Mouse (Mus musculus): ENCODE measurements around the gene Ociad1. TPM values are rescaled to one million over a fixed set of nuclear protein-coding genes. Genes with fewer than 3 reads are reported as not detected.
A peak's percentile ranks its signal among the peaks of the same experiment; 100 is the strongest.

Gene Ociad1
- polyA plus RNA-seq, 1 experiment from 2014 or later, result 196 TPM

DNA sequence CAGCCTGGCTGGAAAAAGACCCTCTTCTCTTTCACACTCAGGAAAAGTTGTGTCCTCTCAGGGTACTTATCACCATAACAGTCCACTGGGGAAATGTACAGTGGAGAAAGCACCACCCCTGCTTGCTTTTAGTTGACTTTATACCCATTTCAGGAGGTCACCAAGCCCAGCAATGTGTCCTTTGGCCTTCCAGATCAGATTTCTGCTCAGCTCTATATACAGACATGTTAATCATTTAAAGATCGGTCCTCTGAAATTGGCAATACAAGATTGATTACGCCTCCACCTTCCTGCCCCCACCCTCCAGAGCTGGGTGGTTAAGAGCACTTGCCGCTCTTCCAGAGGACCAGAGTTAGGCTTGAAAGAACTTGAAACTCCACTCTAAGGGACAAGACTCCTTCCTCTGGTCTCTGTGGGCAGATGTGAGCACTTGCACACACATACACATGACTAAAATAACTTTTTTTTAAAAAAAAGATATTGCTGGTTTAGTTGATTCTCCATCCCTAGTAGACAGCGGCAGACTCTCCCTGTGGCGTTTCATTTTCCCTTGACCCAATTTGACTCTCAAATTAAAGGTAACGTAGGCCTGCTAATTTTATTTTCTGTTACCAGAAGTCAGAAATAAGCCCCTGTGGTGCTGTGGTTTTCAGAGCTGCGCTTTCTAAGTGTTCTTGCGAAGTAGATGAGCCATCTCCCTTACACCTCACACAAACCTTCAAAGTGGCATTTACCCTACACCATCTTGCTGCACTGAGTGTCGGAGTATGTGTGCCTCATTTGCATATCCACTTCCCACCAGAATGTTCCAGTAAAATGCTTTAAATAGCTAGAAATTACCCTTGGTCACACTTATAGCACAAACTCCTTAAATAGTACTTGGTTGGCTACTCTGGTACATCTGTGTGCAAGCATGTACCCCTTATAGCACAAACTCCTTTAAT lies 47.5 kb downstream of the Ociad1 start:
- 93% methylated on average over 9 of the region's 9 CpGs for WGBS
- no peak overlapping the region for H3K27ac ChIP-seq (ENCODE audit: low read depth, low read length)
- H3K9me3 ChIP-seq (replicated peaks; ENCODE audit: control insufficient read depth, low read length), result no peaks in the 10 kb centered on the region
- DNase-seq (ENCODE audit: low spot score) (no peak), ATAC-seq (no peak)
- no peak overlapping the region for H3K9ac ChIP-seq (ENCODE audit: low read length)
- H3K4me3 ChIP-seq (ENCODE audit: low read depth, low read length), result no peak overlapping the region
- no peaks in the 10 kb centered on the region for H3K27me3 ChIP-seq (replicated peaks; ENCODE audit: control insufficient read depth, insufficient read depth, low read length)
- H3K36me3 ChIP-seq (ENCODE audit: control insufficient read depth, insufficient read depth, low read length), result no peaks in the 10 kb centered on the region
- H3K4me1 ChIP-seq (ENCODE audit: control insufficient read depth, insufficient read depth, low read length), result 0 out of 2 replicates have a peak, but pooled peaks cover 2% of the 10 kb centered on the region
- H3K4me2 ChIP-seq (ENCODE audit: low read length), result no peak overlapping the region

GRCm38 (mm10) chr5:73340723-73341235 lies 48.2 kb downstream of the Ociad1 start, which contains the start of gene Ociad2:
Gene Ociad2, minus strand, starts transcription at chr5:73341028.
- DNase-seq (ENCODE audit: low spot score) (no peak), ATAC-seq (no peak)
- Histone ChIP-seq H3K27ac (ENCODE audit: low read depth, low read length) (no peak within 1 kb of the TSS), H3K36me3 (ENCODE audit: control insufficient read depth, insufficient read depth, low read length) (no peaks in the 10 kb centered on the region), H3K27me3 (replicated peaks; ENCODE audit: control insufficient read depth, insufficient read depth, low read length) (no peaks in the 10 kb centered on the region), H3K4me1 (ENCODE audit: control insufficient read depth, insufficient read depth, low read length) (0 out of 2 replicates have a peak, but pooled peaks cover 2% of the 10 kb centered on the region), H3K4me3 (ENCODE audit: low read depth, low read length) (no peak within 1 kb of the TSS), H3K4me2 (ENCODE audit: low read length) (no peak within 1 kb of the TSS), H3K9me3 (replicated peaks; ENCODE audit: control insufficient read depth, low read length) (no peaks in the 10 kb centered on the region), H3K9ac (ENCODE audit: low read length) (no peak within 1 kb of the TSS)
- 80% methylated on average over 8 of the region's 8 CpGs for WGBS

DNA sequence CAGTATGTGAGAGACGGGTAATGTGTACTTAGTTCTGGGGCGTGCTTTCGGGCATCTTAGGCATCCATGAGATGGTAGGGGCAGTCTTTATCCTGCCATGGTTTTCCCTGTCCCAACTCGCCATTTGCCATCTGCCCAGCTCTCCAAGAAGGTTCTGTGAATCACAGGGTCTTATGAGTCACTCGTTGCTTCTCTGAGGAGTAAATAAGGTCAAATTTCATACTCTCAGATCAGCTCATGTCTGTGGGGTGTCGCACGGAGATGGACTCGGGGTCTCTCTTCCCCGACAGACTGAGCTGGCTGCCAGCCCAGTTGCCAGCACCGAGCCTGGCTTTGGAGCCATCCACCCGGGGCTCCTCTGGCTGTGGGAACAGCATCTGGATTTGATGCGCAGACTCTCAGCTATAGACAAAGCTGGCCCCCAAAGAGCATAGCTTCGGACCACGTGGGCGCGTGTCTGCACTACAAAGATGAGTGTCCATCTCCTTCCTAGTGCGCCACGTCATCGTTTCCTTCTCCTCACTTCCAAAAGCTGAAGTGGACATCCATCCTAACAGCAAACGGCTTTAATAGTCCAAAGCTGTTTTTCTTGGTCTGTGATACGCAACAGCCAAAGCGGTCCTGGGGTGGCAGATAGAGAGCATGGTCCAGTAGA lies 50.2 kb downstream of the Ociad1 start:
- H3K27me3 ChIP-seq (replicated peaks; ENCODE audit: control insufficient read depth, insufficient read depth, low read length), result no peaks in the 10 kb centered on the region
- H3K36me3 ChIP-seq (ENCODE audit: control insufficient read depth, insufficient read depth, low read length), result no peaks in the 10 kb centered on the region
- H3K27ac ChIP-seq (ENCODE audit: low read depth, low read length), result no peak overlapping the region
- H3K4me2 ChIP-seq (ENCODE audit: low read length), result no peak overlapping the region
- H3K4me1 ChIP-seq (ENCODE audit: control insufficient read depth, insufficient read depth, low read length), result 0 out of 2 replicates have a peak, but pooled peaks cover under 1% of the 10 kb centered on the region
- no peak overlapping the region for H3K9ac ChIP-seq (ENCODE audit: low read length)
- ATAC-seq (no peak), DNase-seq (ENCODE audit: low spot score) (no peak)
- H3K9me3 ChIP-seq (replicated peaks; ENCODE audit: control insufficient read depth, low read length), result no peaks in the 10 kb centered on the region
- H3K4me3 ChIP-seq (ENCODE audit: low read depth, low read length), result no peak overlapping the region
- WGBS, result 89% methylated on average over 22 of the region's 22 CpGs

- WGBS, result 70% methylated on average over 10 of the region's 10 CpGs
- no peak for ATAC-seq
- Histone ChIP-seq H3K4me2 (ENCODE audit: low read length) (no peak overlapping the region), H3K4me1 (ENCODE audit: control insufficient read depth, insufficient read depth, low read length) (no peaks in the 10 kb centered on the region), H3K9me3 (replicated peaks; ENCODE audit: control insufficient read depth, low read length) (no peaks in the 10 kb centered on the region), H3K27ac (ENCODE audit: low read depth, low read length) (no peak overlapping the region), H3K9ac (ENCODE audit: low read length) (no peak overlapping the region), H3K36me3 (ENCODE audit: control insufficient read depth, insufficient read depth, low read length) (no peaks in the 10 kb centered on the region), H3K4me3 (ENCODE audit: low read depth, low read length) (no peak overlapping the region), H3K27me3 (replicated peaks; ENCODE audit: control insufficient read depth, insufficient read depth, low read length) (no peaks in the 10 kb centered on the region)
- peak; percentile 26 for DNase-seq (ENCODE audit: low spot score)
Observed at GRCm38 (mm10) chr5:73344310-73344709, 51.7 kb downstream of the Ociad1 start.

- 93% methylated on average over 4 of the region's 4 CpGs for WGBS
- Histone ChIP-seq H3K27me3 (replicated peaks; ENCODE audit: control insufficient read depth, insufficient read depth, low read length) (no peaks in the 10 kb centered on the region), H3K9me3 (replicated peaks; ENCODE audit: control insufficient read depth, low read length) (no peaks in the 10 kb centered on the region), H3K4me3 (ENCODE audit: low read depth, low read length) (no peak overlapping the region), H3K27ac (ENCODE audit: low read depth, low read length) (no peak overlapping the region), H3K4me2 (ENCODE audit: low read length) (no peak overlapping the region), H3K4me1 (ENCODE audit: control insufficient read depth, insufficient read depth, low read length) (no peaks in the 10 kb centered on the region), H3K9ac (ENCODE audit: low read length) (no peak overlapping the region), H3K36me3 (ENCODE audit: control insufficient read depth, insufficient read depth, low read length) (no peaks in the 10 kb centered on the region)
- ATAC-seq (no peak), DNase-seq (ENCODE audit: low spot score) (no peak)
Observed at GRCm38 (mm10) chr5:73345254-73345653, 52.7 kb downstream of the Ociad1 start.

DNA sequence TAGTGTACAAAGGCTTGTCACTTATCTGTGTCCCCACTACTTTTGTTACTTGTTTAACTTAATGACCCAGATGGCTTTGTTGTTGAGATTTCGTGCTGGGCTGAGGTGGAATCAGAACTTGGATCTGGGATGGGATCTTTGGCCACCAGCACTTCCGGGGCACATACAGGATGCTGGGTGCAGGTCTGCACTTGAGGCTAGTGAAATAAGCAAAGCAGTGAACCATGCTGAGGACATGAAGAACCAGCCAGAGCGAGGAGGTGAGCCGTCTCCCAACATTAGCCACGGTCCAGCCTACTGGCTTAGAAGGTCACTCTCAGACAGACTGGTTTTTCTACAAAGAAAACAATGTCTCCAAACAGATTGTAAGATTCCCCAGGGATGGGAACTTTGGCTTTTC lies 56.9 kb downstream of the Ociad1 start:
- Histone ChIP-seq H3K27ac (ENCODE audit: low read depth, low read length) (no peak overlapping the region), H3K9ac (ENCODE audit: low read length) (no peak overlapping the region), H3K27me3 (replicated peaks; ENCODE audit: control insufficient read depth, insufficient read depth, low read length) (no peaks in the 10 kb centered on the region), H3K9me3 (replicated peaks; ENCODE audit: control insufficient read depth, low read length) (no peaks in the 10 kb centered on the region), H3K4me1 (ENCODE audit: control insufficient read depth, insufficient read depth, low read length) (no peaks in the 10 kb centered on the region), H3K4me2 (ENCODE audit: low read length) (no peak overlapping the region), H3K36me3 (ENCODE audit: control insufficient read depth, insufficient read depth, low read length) (no peaks in the 10 kb centered on the region), H3K4me3 (ENCODE audit: low read depth, low read length) (no peak overlapping the region)
- 65% methylated on average over 5 of the region's 5 CpGs for WGBS
- ATAC-seq (no peak), DNase-seq (ENCODE audit: low spot score) (no peak)

DNA sequence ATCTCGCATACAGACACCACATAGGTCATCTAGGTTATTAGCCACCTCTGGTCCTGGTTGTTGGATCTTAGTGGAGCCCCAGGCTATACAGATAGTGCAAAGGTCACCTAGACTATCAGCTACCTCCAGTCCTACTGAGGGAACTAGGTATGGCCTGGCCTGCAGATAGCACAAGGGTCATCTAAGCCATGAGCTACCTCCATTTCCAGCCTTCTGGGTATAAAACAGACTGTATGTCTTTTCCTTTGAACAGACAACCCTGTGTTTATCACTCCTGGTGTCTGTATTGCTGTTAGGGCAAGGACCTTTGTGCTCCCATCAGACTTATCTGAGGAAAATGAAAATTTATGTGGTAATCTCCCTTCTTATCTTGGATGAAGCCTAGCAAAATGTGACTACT lies 59.2 kb downstream of the Ociad1 start:
- 95% methylated on average over 1 of the region's 1 CpGs for WGBS

GRCm38 (mm10) chr5:73353519-73353918 lies 60.9 kb downstream of the Ociad1 start:
- no peaks in the 10 kb centered on the region for H3K9me3 ChIP-seq (replicated peaks; ENCODE audit: control insufficient read depth, low read length)
- H3K36me3 ChIP-seq (ENCODE audit: control insufficient read depth, insufficient read depth, low read length), result no peaks in the 10 kb centered on the region
- no peaks in the 10 kb centered on the region for H3K27me3 ChIP-seq (replicated peaks; ENCODE audit: control insufficient read depth, insufficient read depth, low read length)
- H3K27ac ChIP-seq (ENCODE audit: low read depth, low read length), result no peak overlapping the region
- H3K4me3 ChIP-seq (ENCODE audit: low read depth, low read length), result no peak overlapping the region
- WGBS, result 37% methylated on average over 7 of the region's 7 CpGs
- DNase-seq (ENCODE audit: low spot score) (peak; percentile 55), ATAC-seq (no peak)
- no peak overlapping the region for H3K4me2 ChIP-seq (ENCODE audit: low read length)
- no peak overlapping the region for H3K9ac ChIP-seq (ENCODE audit: low read length)
- H3K4me1 ChIP-seq (ENCODE audit: control insufficient read depth, insufficient read depth, low read length), result no peaks in the 10 kb centered on the region

More for the DNA sequence above, 59.2 kb downstream of the Ociad1 start:
- no peaks in the 10 kb centered on the region for H3K36me3 ChIP-seq (ENCODE audit: control insufficient read depth, insufficient read depth, low read length)
- H3K27ac ChIP-seq (ENCODE audit: low read depth, low read length), result no peak overlapping the region
- no peak for ATAC-seq
- H3K27me3 ChIP-seq (replicated peaks; ENCODE audit: control insufficient read depth, insufficient read depth, low read length), result no peaks in the 10 kb centered on the region
- H3K4me1 ChIP-seq (ENCODE audit: control insufficient read depth, insufficient read depth, low read length), result no peaks in the 10 kb centered on the region
- no peak overlapping the region for H3K4me2 ChIP-seq (ENCODE audit: low read length)
- no peak overlapping the region for H3K4me3 ChIP-seq (ENCODE audit: low read depth, low read length)
- DNase-seq (ENCODE audit: low spot score), result no peak
- H3K9me3 ChIP-seq (replicated peaks; ENCODE audit: control insufficient read depth, low read length), result no peaks in the 10 kb centered on the region
- H3K9ac ChIP-seq (ENCODE audit: low read length), result no peak overlapping the region
